Mouse (Mus musculus) large intestine, adult 2 months (tissue): Measurements from ENCODE around the gene Cypt2. TPM values are rescaled to one million over a fixed set of nuclear protein-coding genes. Genes with fewer than 3 reads are reported as not detected.
"Not testable (repeated sequence)": the region's sequence is repeated elsewhere in the genome, so short reads cannot be mapped to it uniquely, and the experiment has no call there.

Experiments
- DNase-seq: peaks from one replicate; pipeline ENCODE4 v3.0.0-alpha.2; 2012; ENCODE audit warnings: low read depth, low spot score
- WGBS: fragments of 180-500 bp; shearing (Covaris S2); methylation state at CpG from one replicate; pipeline ENCODE4 v1.1.7; 2018; 5-methylcytosine and 5-hydroxymethylcytosine counted together
- polyA plus RNA-seq: library from polyadenylated mRNA; depleted of rRNA; stranded (reverse); fragments of >200 nt; gene quantifications from 2 replicates; pipeline ENCODE4 v1.2.3, GENCODE M21; 2012; rRNA removed

The Cypt2 gene
- polyA plus RNA-seq: not detected in 2 replicates

- not testable (repeated sequence) for DNase-seq
- 93% methylated on average over 4 of the region's 4 CpGs for WGBS
These were observed at the start of gene Cypt2 for GRCm38 (mm10) chrX:105499472-105499871. Gene Cypt2 (plus strand): TSS chrX:105499772.

GRCm38 (mm10) chrX:105546234-105546633, 46.7 kb downstream of the Cypt2 start:
- no peak for DNase-seq
- 47% methylated on average over 6 of the region's 6 CpGs for WGBS
